In the genomic region with DNA sequence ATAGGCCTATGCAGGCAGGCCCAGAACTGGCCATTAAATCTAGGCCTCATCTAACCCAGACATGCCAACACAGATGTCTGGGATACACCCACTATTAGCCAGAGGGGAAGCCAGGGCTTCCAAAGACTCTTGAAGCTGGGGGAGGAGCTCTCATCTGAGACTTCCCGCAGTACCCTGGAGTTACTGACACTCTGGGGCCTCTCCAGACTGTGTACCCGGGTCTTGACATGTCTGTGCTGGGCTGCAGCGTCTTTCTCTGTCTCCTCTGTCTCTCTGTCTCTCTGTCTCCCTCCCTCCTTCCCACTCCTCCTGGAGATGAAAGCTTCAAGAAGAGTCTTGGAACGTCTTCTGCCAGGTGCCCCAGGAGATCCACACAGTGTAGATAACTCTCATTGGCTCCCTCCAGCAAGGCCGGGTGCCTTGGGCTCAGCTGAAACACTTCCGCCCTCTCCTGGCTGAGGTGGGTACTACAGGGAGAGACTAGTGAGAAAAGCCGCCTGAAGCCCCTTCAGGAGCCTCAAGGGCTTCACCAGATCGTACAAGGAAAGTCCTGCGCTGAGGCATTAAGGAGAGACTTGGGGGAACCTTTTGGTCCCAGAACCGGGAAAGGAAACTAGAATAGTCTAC, we compare ENCODE assay signal across 9 mouse cellular contexts. TPM values are rescaled to one million over a fixed set of nuclear protein-coding genes. Genes with fewer than 3 reads are reported as not detected.
A peak's percentile ranks its signal among the peaks of the same experiment; 100 is the strongest.
DNase-seq lines count a peak whose midpoint lies in the region; ATAC-seq and TF ChIP-seq lines count a peak whose summit lies in the region.
"Had no signal": no experiment of that assay in that cellular context is flagged by ENCODE, and none has a peak within 500 bp of the region (broad histone marks: within the 10 kb centered on the region; RNA-seq: fewer than 3 reads in every experiment).

No protein-coding gene starts in this region.

- TF ChIP-seq POLR2A in cortical plate, adult 2 months (IDR thresholded peaks at IDR 0.05; ENCODE audit: extremely low read depth, insufficient read depth, low read length) = no peak
- no peak for TF ChIP-seq POLR2A in testis, adult 2 months (IDR thresholded peaks at IDR 0.05; ENCODE audit: control insufficient read depth, low read depth, low read length)

- WGBS in liver, embryonic 12.5 days (ENCODE audit: insufficient replicate concordance) = 19% methylated on average over 10 of the region's 10 CpGs
- whole genome bisulfite sequencing in neural tube, embryonic 14.5 days = 12% methylated on average over 10 of the region's 10 CpGs

- peak; percentile 82 for TF ChIP-seq CTCF in cortical plate, adult 2 months (IDR thresholded peaks at IDR 0.05; ENCODE audit: extremely low read depth, insufficient read depth, low read length)
- TF ChIP-seq CTCF in testis, adult 2 months (IDR thresholded peaks at IDR 0.05; ENCODE audit: control insufficient read depth, insufficient read depth, insufficient replicate concordance, low read depth, low read length) = peak; percentile 91

- ATAC-seq in liver, embryonic 12.5 days = peak; percentile 17; the same call in 1 of the 2 replicates
- peak; percentile 42; the same call in 1 of the 2 replicates for ATAC-seq in neural tube, embryonic 14.5 days (ENCODE audit: low read depth)

- no peaks in the 10 kb centered on the region for H3K27me3 ChIP-seq in liver, embryonic 12.5 days (replicated peaks)
- no peaks in the 10 kb centered on the region for H3K27me3 ChIP-seq in neural tube, embryonic 14.5 days (ENCODE audit: control insufficient read depth, insufficient read depth, low read length)
- no peaks in the 10 kb centered on the region for H3K27me3 ChIP-seq in testis, adult 2 months (ENCODE audit: control insufficient read depth, insufficient read depth, low read length)

- H3K4me2 ChIP-seq in liver, embryonic 12.5 days = no peak overlapping the region
- no peak overlapping the region for H3K4me2 ChIP-seq in neural tube, embryonic 14.5 days (ENCODE audit: low read depth, low read length)

- no peaks in the 10 kb centered on the region; the same call in 1 of the 2 replicates for H3K4me1 ChIP-seq in cortical plate, adult 2 months (ENCODE audit: control insufficient read depth, insufficient read depth, low read length)
- peaks cover 19% of the 10 kb centered on the region for H3K4me1 ChIP-seq in liver, embryonic 12.5 days
- H3K4me1 ChIP-seq in neural tube, embryonic 14.5 days (ENCODE audit: control insufficient read depth, insufficient read depth, low read length) = no peaks in the 10 kb centered on the region
- H3K4me1 ChIP-seq in testis, adult 2 months (ENCODE audit: control insufficient read depth, insufficient read depth, low read length) = no peaks in the 10 kb centered on the region; the same call in 1 of the 2 replicates

- no peak overlapping the region for H3K27ac ChIP-seq in cortical plate, adult 2 months (ENCODE audit: insufficient read depth, low read length)
- no peak overlapping the region for H3K27ac ChIP-seq in liver, embryonic 12.5 days
- H3K27ac ChIP-seq in neural tube, embryonic 14.5 days (ENCODE audit: low read depth, low read length) = no peak overlapping the region
- H3K27ac ChIP-seq in testis, adult 2 months (ENCODE audit: control insufficient read depth, insufficient read depth, low read depth, low read length) = no peak overlapping the region

- H3K9ac ChIP-seq in liver, embryonic 12.5 days = no peak overlapping the region
- H3K9ac ChIP-seq in neural tube, embryonic 14.5 days (replicated peaks; ENCODE audit: low read depth, low read length) = no peak overlapping the region

- no peaks in the 10 kb centered on the region for H3K36me3 ChIP-seq in liver, embryonic 12.5 days
- H3K36me3 ChIP-seq in neural tube, embryonic 14.5 days (ENCODE audit: control insufficient read depth, insufficient read depth, low read length) = no peaks in the 10 kb centered on the region
- no peaks in the 10 kb centered on the region for H3K36me3 ChIP-seq in testis, adult 2 months (ENCODE audit: control insufficient read depth, insufficient read depth, low read length)

- no peak overlapping the region for H3K4me3 ChIP-seq in cortical plate, adult 2 months (ENCODE audit: insufficient read depth, low read length)
- H3K4me3 ChIP-seq in liver, embryonic 12.5 days = no peak overlapping the region
- no peak overlapping the region for H3K4me3 ChIP-seq in neural tube, embryonic 14.5 days (ENCODE audit: low read depth, low read length)
- H3K4me3 ChIP-seq in testis, adult 2 months (ENCODE audit: control insufficient read depth, low read depth, low read length) = no peak overlapping the region
- H3K4me3 ChIP-seq: erythroblast, embryonic 14.5 days had no signal

- no peaks in the 10 kb centered on the region for H3K9me3 ChIP-seq in liver, embryonic 12.5 days (replicated peaks)
- H3K9me3 ChIP-seq in neural tube, embryonic 14.5 days (ENCODE audit: control insufficient read depth, low read length) = no peaks in the 10 kb centered on the region

- DNase-seq in A20 (ENCODE audit: low read depth, low spot score) = peak; percentile 74
- peak; percentile 57 for DNase-seq in adipocyte (ENCODE audit: low spot score)
- peak; percentile 53 to 73 for DNase-seq in gastrocnemius, postnatal 4 days (ENCODE audit: low spot score in 2 of 2)
- peak; percentile 91 for DNase-seq in kidney, postnatal 10 days

RNA-seq across cellular contexts. Expression of a gene that starts 23.9 kb away (rescaled TPM):
- 5.1 and 5.2 TPM in 2 replicates for polyA plus RNA-seq in cortical plate, adult 2 months (2012; rRNA removed)
- under 1 TPM; 0.21 to 0.69 TPM for total RNA-seq in gastrocnemius, postnatal 4 days (2021)
- 1.0 and 1.4 TPM in 2 replicates for polyA plus RNA-seq in liver, embryonic 12.5 days (2016; fragmentation: Nextera tagmentation; extraction: Ambion mirVana)
- polyA plus RNA-seq in neural tube, embryonic 14.5 days (2014; fragmentation: Nextera tagmentation; extraction: Ambion mirVana) = 2.0 and 2.4 TPM in 2 replicates
- polyA plus RNA-seq in testis, adult 2 months (2012; rRNA removed) = 0.15 and 1.6 TPM in 2 replicates
